Mouse (Mus musculus): Measurements from ENCODE around the gene Acbd5. TPM values are rescaled to one million over a fixed set of nuclear protein-coding genes. Genes with fewer than 3 reads are reported as not detected.
A peak's percentile ranks its signal among the peaks of the same experiment; 100 is the strongest.

The Acbd5 gene
- total and polyA plus RNA-seq, 3 experiments, result 10.9 to 15.2 (median 13.9) TPM

- peaks cover 27 to 48% of the 10 kb centered on the region in 2 experiments for H3K36me3 ChIP-seq (replicated peaks in 1 of 2; ENCODE audit: control insufficient read depth in 1 of 2, insufficient read depth in 1 of 2, low read length in 1 of 2)
- no peak overlapping the region for H3K9ac ChIP-seq (ENCODE audit: insufficient read depth, low read depth)
- no peak overlapping the region for H3K4me2 ChIP-seq (ENCODE audit: insufficient read depth, low read depth, poor library complexity, severe bottlenecking)
- in situ Hi-C loops (cut with MboI; ENCODE audit: low pct_ligation_motif_present, low pct_unique_long_range_greater_than_20kb, low sequenced_read_pairs) (no loop called here), dilution Hi-C loops (cut with MboI; ENCODE audit: extremely low pct_ligation_motif_present, extremely low pct_unique_long_range_greater_than_20kb, low sequenced_read_pairs) (no loop called here)
- peak; percentile 49 for DNase-seq (ENCODE audit: extremely low read depth)
- H3K79me2 ChIP-seq (replicated peaks; ENCODE audit: control insufficient read depth, extremely low read depth, insufficient read depth, poor library complexity, severe bottlenecking), result no peaks in the 10 kb centered on the region
- TF ChIP-seq MYC (IDR thresholded peaks at IDR 0.05; ENCODE audit: low read depth, low read length) (no peak), MAZ (IDR thresholded peaks at IDR 0.05; ENCODE audit: low read depth, low read length) (no peak), EP300 (IDR thresholded peaks at IDR 0.05; ENCODE audit: low read length) (0 out of 2 replicates have a peak, but pooled peaks have one; percentile 31), HCFC1 (IDR thresholded peaks at IDR 0.05; ENCODE audit: low read depth, low read length) (no peak), CHD1 (IDR thresholded peaks at IDR 0.05; ENCODE audit: low read depth, low read length) (no peak), IRF4 (IDR thresholded peaks at IDR 0.05; ENCODE audit: low read depth, low read length) (peak; percentile 64), TCF12 (IDR thresholded peaks at IDR 0.05; ENCODE audit: low read depth, low read length) (no peak), MEF2A (IDR thresholded peaks at IDR 0.05; ENCODE audit: borderline replicate concordance, low read depth, low read length) (no peak), ZMIZ1 (IDR thresholded peaks at IDR 0.05; ENCODE audit: low read depth, low read length) (no peak), TBP (conservative IDR thresholded peaks at IDR 0.05; ENCODE audit: low read depth, low read length) (no peak), RAD21 (IDR thresholded peaks at IDR 0.05; ENCODE audit: low read depth, low read length) (no peak), POLR2A (IDR thresholded peaks at IDR 0.05; ENCODE audit: low read depth, low read length) (no peak), ZNF384 (IDR thresholded peaks at IDR 0.05; ENCODE audit: low read depth, low read length) (no peak), MXI1 (IDR thresholded peaks at IDR 0.05; ENCODE audit: low read depth, low read length) (no peak), SIN3A (IDR thresholded peaks at IDR 0.05; ENCODE audit: low read length) (no peak), MAX (IDR thresholded peaks at IDR 0.05; ENCODE audit: low read length) (no peak), JUND (conservative IDR thresholded peaks at IDR 0.05; ENCODE audit: low read depth, low read length) (no peak), ELF1 (IDR thresholded peaks at IDR 0.05; ENCODE audit: low read depth, low read length) (no peak)
- H3K27ac ChIP-seq (ENCODE audit: insufficient read depth, low read depth), result no peak overlapping the region
- H3K9me3 ChIP-seq (replicated peaks; ENCODE audit: low read length), result no peaks in the 10 kb centered on the region
- no peaks in the 10 kb centered on the region for H3K27me3 ChIP-seq (replicated peaks)
- H3K4me1 ChIP-seq (ENCODE audit: control insufficient read depth in 1 of 2, insufficient read depth in 2 of 2), result peaks cover 0 to 10% of the 10 kb centered on the region in 2 experiments; a peak in 3 of 4 replicates
- H3K4me3 ChIP-seq (replicated peaks in 1 of 3; ENCODE audit: low read depth in 2 of 3, low read length in 2 of 3, poor library complexity in 1 of 3), result no peak overlapping the region
Measured at GRCm38 (mm10) chr2:23097028-23097427, 29.1 kb downstream of the Acbd5 start.

GRCm38 (mm10) chr2:23102266-23102665 is 34.3 kb downstream of the Acbd5 start:
- no peak overlapping the region for H3K27ac ChIP-seq (ENCODE audit: insufficient read depth, low read depth)
- H3K27me3 ChIP-seq (replicated peaks), result no peaks in the 10 kb centered on the region
- no peak for DNase-seq (ENCODE audit: extremely low read depth)
- dilution Hi-C loops (cut with MboI; ENCODE audit: extremely low pct_ligation_motif_present, extremely low pct_unique_long_range_greater_than_20kb, low sequenced_read_pairs), result no loop called here
- H3K79me2 ChIP-seq (replicated peaks; ENCODE audit: control insufficient read depth, extremely low read depth, insufficient read depth, poor library complexity, severe bottlenecking), result no peaks in the 10 kb centered on the region
- H3K9ac ChIP-seq (ENCODE audit: insufficient read depth, low read depth), result no peak overlapping the region
- H3K36me3 ChIP-seq (replicated peaks in 1 of 2; ENCODE audit: control insufficient read depth in 1 of 2, insufficient read depth in 1 of 2, low read length in 1 of 2), result peaks cover 7 to 17% of the 10 kb centered on the region in 2 experiments
- H3K9me3 ChIP-seq (replicated peaks; ENCODE audit: low read length), result no peaks in the 10 kb centered on the region
- H3K4me2 ChIP-seq (ENCODE audit: insufficient read depth, low read depth, poor library complexity, severe bottlenecking), result no peak overlapping the region
- in situ Hi-C loops (cut with MboI; ENCODE audit: low pct_ligation_motif_present, low pct_unique_long_range_greater_than_20kb, low sequenced_read_pairs), result no loop called here
- no peak overlapping the region for H3K4me3 ChIP-seq (replicated peaks in 1 of 3; ENCODE audit: low read depth in 2 of 3, low read length in 2 of 3, poor library complexity in 1 of 3)
- TF ChIP-seq MAX (IDR thresholded peaks at IDR 0.05; ENCODE audit: low read length) (no peak), KAT2A (IDR thresholded peaks at IDR 0.05; ENCODE audit: insufficient replicate concordance, low read length) (no peak), POLR2AphosphoS2 (IDR thresholded peaks at IDR 0.05; ENCODE audit: low read depth, low read length) (no peak), PAX5 (IDR thresholded peaks at IDR 0.05; ENCODE audit: low read length) (no peak), NRF1 (IDR thresholded peaks at IDR 0.05; ENCODE audit: low read depth, low read length) (no peak), CHD2 (IDR thresholded peaks at IDR 0.05; ENCODE audit: low read length) (no peak), NELFE (IDR thresholded peaks at IDR 0.05; ENCODE audit: low read depth, low read length) (no peak), USF2 (conservative IDR thresholded peaks at IDR 0.05; ENCODE audit: low read depth, low read length) (no peak), ZC3H11A (IDR thresholded peaks at IDR 0.05; ENCODE audit: low read depth, low read length) (no peak), CHD1 (IDR thresholded peaks at IDR 0.05; ENCODE audit: low read depth, low read length) (no peak), MAZ (IDR thresholded peaks at IDR 0.05; ENCODE audit: low read depth, low read length) (no peak), E2F4 (IDR thresholded peaks at IDR 0.05; ENCODE audit: insufficient replicate concordance, low read depth, low read length) (no peak), CTCF (conservative IDR thresholded peaks at IDR 0.05 in 1 of 2, IDR thresholded peaks at IDR 0.05 in 1 of 2; ENCODE audit: low read depth in 2 of 2, low read length in 2 of 2) (no peak), UBTF (IDR thresholded peaks at IDR 0.05; ENCODE audit: low read depth, low read length) (no peak), MYC (IDR thresholded peaks at IDR 0.05; ENCODE audit: low read depth, low read length) (no peak), SIN3A (IDR thresholded peaks at IDR 0.05; ENCODE audit: low read length) (no peak), ELF1 (IDR thresholded peaks at IDR 0.05; ENCODE audit: low read depth, low read length) (no peak), BHLHE40 (IDR thresholded peaks at IDR 0.05; ENCODE audit: low read depth, low read length) (no peak)
- H3K4me1 ChIP-seq (ENCODE audit: control insufficient read depth in 1 of 2, insufficient read depth in 2 of 2), result peaks cover 0 to 5% of the 10 kb centered on the region in 2 experiments; a peak in 2 of 4 replicates

All from CH12.LX (cell line).